25 mouse cellular contexts compared by ENCODE assay signal in genomic region chr9:80275772-80276134, GRCm38 (mm10).
A peak's percentile ranks its signal among the peaks of the same experiment; 100 is the strongest.
DNase-seq lines count a peak whose midpoint lies in the region; ATAC-seq and TF ChIP-seq lines count a peak whose summit lies in the region.
"Had no signal": no experiment of that assay in that cellular context is flagged by ENCODE, and none has a peak within 500 bp of the region (broad histone marks: within the 10 kb centered on the region; RNA-seq: fewer than 3 reads in every experiment).

No protein-coding gene starts in this region.

- no peak for TF ChIP-seq CTCF in lung, postnatal 0 days (IDR thresholded peaks at IDR 0.05)
- TF ChIP-seq CTCF in CH12.LX (conservative IDR thresholded peaks at IDR 0.05 in 1 of 2, IDR thresholded peaks at IDR 0.05 in 1 of 2; ENCODE audit: low read depth in 2 of 2, low read length in 2 of 2) = no peak

- DNase-seq in intestine, embryonic 14.5 days (ENCODE audit: low spot score) = no peak
- DNase-seq in lung, adult 18-20 months = no peak
- DNase-seq in lung, postnatal 0 days (ENCODE audit: low spot score) = peak; percentile 7
- no peak for DNase-seq in lung, postnatal 14 days
- no peak for DNase-seq in CH12.LX (ENCODE audit: extremely low read depth)
- DNase-seq: adrenal gland, adult 2 months; adrenal gland, postnatal 10 days; adrenal gland, postnatal 25 days; B cell, adult 2 months; cerebellum, adult 11 months; cerebellum, adult 18-20 months; cerebellum, adult 8-10 months; cerebellum, adult 9-11 months; cerebellum, postnatal 14 days; cerebellum, postnatal 36 days; embryo, embryonic 11 days had no signal

- ATAC-seq in intestine, embryonic 14.5 days (replicated peaks; ENCODE audit: low FRiP score, low TSS enrichment, low read depth) = no peak
- ATAC-seq in intestine, embryonic 16.5 days = no peak
- ATAC-seq in lung, embryonic 15.5 days (ENCODE audit: borderline replicate concordance, extremely low read depth, low FRiP score, low TSS enrichment) = peak; percentile 72
- ATAC-seq in lung, postnatal 0 days = 0 out of 2 replicates have a peak, but pooled peaks have one; percentile 11
- ATAC-seq: CD4-positive, CD25-positive, alpha-beta regulatory T cell, adult 4 months; forebrain, embryonic 14.5 days had no signal

- H3K4me1 ChIP-seq in intestine, embryonic 14.5 days (replicated peaks; ENCODE audit: control insufficient read depth, insufficient read depth, low read length) = no peaks in the 10 kb centered on the region
- no peaks in the 10 kb centered on the region for H3K4me1 ChIP-seq in intestine, embryonic 16.5 days (ENCODE audit: control insufficient read depth, insufficient read depth, low read length)
- H3K4me1 ChIP-seq in lung, embryonic 15.5 days = peaks cover 16% of the 10 kb centered on the region
- no peaks in the 10 kb centered on the region for H3K4me1 ChIP-seq in lung, postnatal 0 days (ENCODE audit: insufficient read depth, low read depth, low read length)
- peaks cover 0 to 15% of the 10 kb centered on the region in 2 experiments; a peak in 2 of 4 replicates for H3K4me1 ChIP-seq in CH12.LX (ENCODE audit: control insufficient read depth in 1 of 2, insufficient read depth in 2 of 2)
- H3K4me1 ChIP-seq: embryonic facial prominence, embryonic 13.5 days; embryonic facial prominence, embryonic 15.5 days had no signal

- TF ChIP-seq POLR2A in CH12.LX (IDR thresholded peaks at IDR 0.05; ENCODE audit: low read depth, low read length) = no peak

- no peak overlapping the region for H3K4me3 ChIP-seq in intestine, embryonic 14.5 days (ENCODE audit: low read depth, low read length)
- H3K4me3 ChIP-seq in intestine, embryonic 16.5 days (ENCODE audit: low read length) = no peak overlapping the region
- no peak overlapping the region for H3K4me3 ChIP-seq in lung, embryonic 15.5 days
- H3K4me3 ChIP-seq in lung, postnatal 0 days (ENCODE audit: low read depth, low read length) = no peak overlapping the region
- H3K4me3 ChIP-seq in CH12.LX (replicated peaks in 1 of 3; ENCODE audit: low read depth in 2 of 3, low read length in 2 of 3, poor library complexity in 1 of 3) = no peak overlapping the region
- H3K4me3 ChIP-seq: embryonic facial prominence, embryonic 13.5 days; embryonic facial prominence, embryonic 15.5 days; erythroblast, embryonic 14.5 days; forebrain, embryonic 10.5 days; forebrain, embryonic 12.5 days had no signal

- H3K27ac ChIP-seq in intestine, embryonic 14.5 days (ENCODE audit: low read depth) = peak overlapping the region; percentile 38; the same call in 1 of the 2 replicates
- H3K27ac ChIP-seq in intestine, embryonic 16.5 days (ENCODE audit: low read length) = no peak overlapping the region
- peak overlapping the region; percentile 66; the same call in 1 of the 2 replicates for H3K27ac ChIP-seq in lung, embryonic 15.5 days
- H3K27ac ChIP-seq in lung, postnatal 0 days (ENCODE audit: low read length) = no peak overlapping the region
- no peak overlapping the region for H3K27ac ChIP-seq in CH12.LX (ENCODE audit: insufficient read depth, low read depth)
- H3K27ac ChIP-seq: embryonic facial prominence, embryonic 13.5 days; embryonic facial prominence, embryonic 15.5 days; forebrain, embryonic 10.5 days; forebrain, embryonic 12.5 days had no signal

- H3K9ac ChIP-seq in intestine, embryonic 14.5 days (ENCODE audit: low read length) = no peak overlapping the region
- no peak overlapping the region for H3K9ac ChIP-seq in intestine, embryonic 16.5 days (ENCODE audit: low read depth, low read length)
- no peak overlapping the region for H3K9ac ChIP-seq in lung, embryonic 15.5 days
- no peak overlapping the region for H3K9ac ChIP-seq in lung, postnatal 0 days (replicated peaks; ENCODE audit: low read depth)
- H3K9ac ChIP-seq in CH12.LX (ENCODE audit: insufficient read depth, low read depth) = no peak overlapping the region
- H3K9ac ChIP-seq: embryonic facial prominence, embryonic 13.5 days; embryonic facial prominence, embryonic 15.5 days; forebrain, embryonic 12.5 days had no signal

- H3K4me2 ChIP-seq in intestine, embryonic 14.5 days (ENCODE audit: low read length) = no peak overlapping the region
- H3K4me2 ChIP-seq in intestine, embryonic 16.5 days (ENCODE audit: low read depth, low read length) = no peak overlapping the region
- no peak overlapping the region for H3K4me2 ChIP-seq in lung, embryonic 15.5 days
- H3K4me2 ChIP-seq in lung, postnatal 0 days (replicated peaks; ENCODE audit: low read depth, low read length) = no peak overlapping the region
- H3K4me2 ChIP-seq in CH12.LX (ENCODE audit: insufficient read depth, low read depth, poor library complexity, severe bottlenecking) = no peak overlapping the region
- H3K4me2 ChIP-seq: embryonic facial prominence, embryonic 13.5 days; embryonic facial prominence, embryonic 15.5 days; forebrain, embryonic 12.5 days had no signal

- no peaks in the 10 kb centered on the region for H3K9me3 ChIP-seq in intestine, embryonic 14.5 days (ENCODE audit: control insufficient read depth, low read length)
- H3K9me3 ChIP-seq in intestine, embryonic 16.5 days (ENCODE audit: control insufficient read depth, low read length) = no peaks in the 10 kb centered on the region
- no peaks in the 10 kb centered on the region for H3K9me3 ChIP-seq in lung, embryonic 15.5 days
- no peaks in the 10 kb centered on the region for H3K9me3 ChIP-seq in lung, postnatal 0 days (ENCODE audit: low read length)
- no peaks in the 10 kb centered on the region for H3K9me3 ChIP-seq in CH12.LX (replicated peaks; ENCODE audit: low read length)
- H3K9me3 ChIP-seq: embryonic facial prominence, embryonic 13.5 days; embryonic facial prominence, embryonic 15.5 days; forebrain, embryonic 10.5 days; forebrain, embryonic 12.5 days had no signal

- H3K79me2 ChIP-seq in CH12.LX (replicated peaks; ENCODE audit: control insufficient read depth, extremely low read depth, insufficient read depth, poor library complexity, severe bottlenecking) = no peaks in the 10 kb centered on the region

- H3K27me3 ChIP-seq in intestine, embryonic 14.5 days (replicated peaks; ENCODE audit: control insufficient read depth, insufficient read depth, low read length) = no peaks in the 10 kb centered on the region
- H3K27me3 ChIP-seq in intestine, embryonic 16.5 days (replicated peaks; ENCODE audit: control insufficient read depth, insufficient read depth, low read length) = no peaks in the 10 kb centered on the region
- no peaks in the 10 kb centered on the region for H3K27me3 ChIP-seq in lung, embryonic 15.5 days
- no peaks in the 10 kb centered on the region for H3K27me3 ChIP-seq in lung, postnatal 0 days (replicated peaks; ENCODE audit: insufficient read depth, low read length)
- H3K27me3 ChIP-seq in CH12.LX (replicated peaks) = no peaks in the 10 kb centered on the region
- H3K27me3 ChIP-seq: embryonic facial prominence, embryonic 13.5 days; embryonic facial prominence, embryonic 15.5 days had no signal

- WGBS in intestine, embryonic 14.5 days = 47% methylated on average over 1 of the region's 1 CpGs
- WGBS in intestine, embryonic 16.5 days = 62% methylated on average over 1 of the region's 1 CpGs
- 42% methylated on average over 1 of the region's 1 CpGs for WGBS in lung, embryonic 15.5 days
- 52% methylated on average over 1 of the region's 1 CpGs for WGBS in lung, postnatal 0 days

- peaks cover 46% of the 10 kb centered on the region for H3K36me3 ChIP-seq in intestine, embryonic 14.5 days (ENCODE audit: control insufficient read depth, insufficient read depth, low read length)
- H3K36me3 ChIP-seq in intestine, embryonic 16.5 days (ENCODE audit: control insufficient read depth, insufficient read depth, low read length) = peaks cover 12% of the 10 kb centered on the region; the same call in 1 of the 2 replicates
- H3K36me3 ChIP-seq in lung, embryonic 15.5 days = peaks cover 9% of the 10 kb centered on the region; the same call in 1 of the 2 replicates
- no peaks in the 10 kb centered on the region; the same call in 1 of the 2 replicates for H3K36me3 ChIP-seq in lung, postnatal 0 days (ENCODE audit: insufficient read depth, low read length)
- H3K36me3 ChIP-seq in CH12.LX (replicated peaks in 1 of 2; ENCODE audit: control insufficient read depth in 1 of 2, insufficient read depth in 1 of 2, low read length in 1 of 2) = peaks cover 0 to 58% of the 10 kb centered on the region in 2 experiments
- H3K36me3 ChIP-seq: embryonic facial prominence, embryonic 15.5 days; forebrain, embryonic 10.5 days; forebrain, embryonic 12.5 days had no signal

- TF ChIP-seq RAD21 in CH12.LX (IDR thresholded peaks at IDR 0.05; ENCODE audit: low read depth, low read length) = no peak

- in situ Hi-C loops in CH12.LX (cut with MboI; ENCODE audit: low pct_ligation_motif_present, low pct_unique_long_range_greater_than_20kb, low sequenced_read_pairs) = no loop called here

- dilution Hi-C loops in CH12.LX (cut with MboI; ENCODE audit: extremely low pct_ligation_motif_present, extremely low pct_unique_long_range_greater_than_20kb, low sequenced_read_pairs) = no loop called here

- no peak; the same call in 1 of the 2 replicates for TF ChIP-seq EP300 in lung, postnatal 0 days (IDR thresholded peaks at IDR 0.05)
- no peak for TF ChIP-seq EP300 in CH12.LX (IDR thresholded peaks at IDR 0.05; ENCODE audit: low read length)

TF ChIP-seq in CH12.LX, 34 proteins besides CTCF, POLR2A, EP300 and RAD21:
- TF ChIP-seq MAFK (IDR thresholded peaks at IDR 0.05; ENCODE audit: insufficient replicate concordance, low read length) (0 out of 2 replicates have a peak, but pooled peaks have one; percentile 20), PAX5 (IDR thresholded peaks at IDR 0.05; ENCODE audit: low read length) (no peak), JUND (conservative IDR thresholded peaks at IDR 0.05; ENCODE audit: low read depth, low read length) (no peak)

Comparison
In these comparisons a context has a peak if more than half of its experiments do, and no peak if none do; other contexts are left out.
1. H3K27ac ChIP-seq: peak in intestine, embryonic 14.5 days (single experiment) and lung, embryonic 15.5 days (single experiment); none in intestine, embryonic 16.5 days (single experiment), lung, postnatal 0 days (single experiment) and CH12.LX (single experiment).
2. ATAC-seq: peak in lung, embryonic 15.5 days (single experiment) and lung, postnatal 0 days (single experiment); none in intestine, embryonic 14.5 days (single experiment) and intestine, embryonic 16.5 days (single experiment).